Mouse (Mus musculus): ENCODE measurements around the gene Tsga10.
"Not testable (repeated sequence)": the region's sequence is repeated elsewhere in the genome, so short reads cannot be mapped to it uniquely, and the experiment has no call there.

Tsga10 gene

GRCm38 (mm10) chr1:37719761-37720640 is 146.2 kb downstream of the Tsga10 start, which contains the start of gene 2010300C02Rik:
Gene 2010300C02Rik, minus strand, starts transcription at chr1:37720085.
- peak; percentile 86 for DNase-seq (ENCODE audit: low spot score)

DNA sequence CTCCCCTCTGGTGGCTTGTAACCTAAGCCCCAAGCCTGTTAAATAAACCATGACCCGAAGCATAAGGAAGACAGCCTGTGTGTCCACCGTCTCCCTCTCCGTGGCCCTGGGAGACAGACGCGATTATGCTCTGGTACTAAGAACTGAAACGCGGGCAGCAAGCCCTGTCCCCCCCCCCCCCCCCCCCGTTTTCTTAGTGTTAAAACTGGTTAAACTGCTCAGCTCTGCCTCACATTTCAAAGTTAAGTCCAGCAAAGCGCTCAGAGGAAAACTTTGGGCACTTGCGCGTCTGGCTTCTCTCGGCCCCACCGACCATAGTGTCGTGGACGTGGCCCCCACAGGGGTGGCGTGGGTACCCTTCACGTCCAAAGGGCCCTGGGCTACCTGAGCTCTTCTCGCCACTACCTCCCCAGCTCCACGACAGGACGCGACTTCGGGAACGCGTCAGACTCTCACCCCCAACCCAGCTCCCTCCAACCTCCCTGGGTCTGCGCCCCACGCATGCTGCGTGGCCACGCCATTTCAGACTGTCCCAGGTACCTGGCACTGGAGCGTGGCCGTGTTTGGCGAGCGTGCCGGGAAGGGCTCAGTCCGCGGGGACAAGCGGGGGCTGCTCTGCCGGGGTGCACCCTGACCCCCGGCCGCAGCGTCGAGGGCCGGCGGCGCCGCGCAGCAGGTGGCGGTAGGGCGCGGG is 147.1 kb downstream of the Tsga10 start:
- no peak for DNase-seq (ENCODE audit: low spot score)

- DNase-seq (ENCODE audit: low spot score): no peak
Observed at GRCm38 (mm10) chr1:37718516-37718915, 147.7 kb downstream of the Tsga10 start.

DNA sequence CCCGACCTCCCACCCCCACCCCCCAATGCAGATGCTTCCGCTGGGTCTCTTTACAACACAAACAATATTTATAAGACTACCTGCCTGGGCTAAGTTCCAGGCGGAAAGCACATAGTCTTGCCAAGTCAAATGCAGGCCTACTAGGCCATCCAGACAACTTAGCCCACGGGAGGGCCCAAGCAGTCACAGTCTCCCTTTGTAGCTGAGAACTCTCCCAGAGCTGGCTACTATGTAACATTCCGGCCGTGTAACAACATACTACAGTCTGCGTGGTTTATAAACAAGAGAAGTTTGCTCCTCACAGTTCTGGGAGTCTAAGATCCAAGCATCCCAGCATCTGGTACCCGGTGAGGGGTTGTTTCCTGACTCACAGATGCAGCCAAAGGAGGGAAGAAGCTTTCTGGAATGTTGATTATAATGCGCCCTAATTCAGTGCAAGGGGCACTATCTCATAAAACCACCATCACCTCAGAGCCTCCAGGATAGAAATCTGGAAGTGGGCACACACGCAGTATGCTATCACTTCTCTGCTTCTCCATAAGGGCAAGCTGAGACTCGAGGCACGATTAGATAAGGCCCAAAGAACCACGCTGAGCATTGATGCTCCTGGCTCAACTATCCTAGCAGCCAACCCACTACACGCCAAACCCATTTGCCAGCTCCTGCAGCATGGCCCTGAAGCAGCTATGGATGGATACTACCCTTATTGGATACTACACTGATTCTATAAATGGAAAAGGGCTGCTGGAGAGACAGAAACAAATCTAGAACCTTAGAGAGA is 148.6 kb downstream of the Tsga10 start:
- no peak for DNase-seq (ENCODE audit: low spot score)

GRCm38 (mm10) chr1:37712357-37712737 is 153.9 kb downstream of the Tsga10 start:
- not testable (repeated sequence) for DNase-seq (ENCODE audit: low spot score)

DNA sequence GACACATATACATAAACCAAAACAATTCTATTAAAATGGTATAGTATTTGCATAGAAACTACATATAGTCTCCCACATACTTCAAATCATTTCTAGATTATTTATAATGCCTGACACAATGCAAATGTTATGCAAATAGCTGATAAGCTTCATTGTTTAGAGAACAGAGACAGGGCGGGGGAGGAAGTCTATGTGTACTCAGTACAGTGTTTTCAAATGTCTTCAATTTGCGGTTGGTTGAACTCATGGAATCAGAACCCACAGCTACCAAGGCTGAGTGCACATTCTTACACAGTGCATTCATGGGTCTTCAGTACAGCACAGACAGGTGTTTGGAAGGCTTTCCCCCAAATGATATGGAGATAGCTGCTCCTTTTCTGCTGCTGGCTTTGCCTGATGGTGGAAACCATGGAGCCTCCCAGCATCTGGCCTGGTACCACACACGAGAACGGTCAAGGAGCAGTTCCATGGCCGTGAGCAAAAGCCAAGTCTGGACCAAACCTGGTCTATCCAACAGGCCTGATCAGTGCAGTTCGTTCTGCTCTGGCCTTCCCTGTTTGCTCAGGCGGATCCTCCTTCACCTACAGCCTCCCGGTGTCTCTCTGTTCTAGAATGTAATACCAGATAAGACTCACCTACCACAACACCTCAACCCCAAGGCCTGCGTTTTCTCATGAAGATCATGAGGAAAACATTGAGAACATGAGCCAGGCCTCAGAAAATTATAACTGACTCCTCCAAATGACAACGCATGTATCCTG is 154.5 kb downstream of the Tsga10 start:
- DNase-seq (ENCODE audit: low spot score): no peak

- DNase-seq (ENCODE audit: low spot score): no peak
Observed at GRCm38 (mm10) chr1:37711082-37711481, 155.1 kb downstream of the Tsga10 start.

GRCm38 (mm10) chr1:37709736-37710135 is 156.5 kb downstream of the Tsga10 start:
- DNase-seq (ENCODE audit: low spot score): no peak

DNA sequence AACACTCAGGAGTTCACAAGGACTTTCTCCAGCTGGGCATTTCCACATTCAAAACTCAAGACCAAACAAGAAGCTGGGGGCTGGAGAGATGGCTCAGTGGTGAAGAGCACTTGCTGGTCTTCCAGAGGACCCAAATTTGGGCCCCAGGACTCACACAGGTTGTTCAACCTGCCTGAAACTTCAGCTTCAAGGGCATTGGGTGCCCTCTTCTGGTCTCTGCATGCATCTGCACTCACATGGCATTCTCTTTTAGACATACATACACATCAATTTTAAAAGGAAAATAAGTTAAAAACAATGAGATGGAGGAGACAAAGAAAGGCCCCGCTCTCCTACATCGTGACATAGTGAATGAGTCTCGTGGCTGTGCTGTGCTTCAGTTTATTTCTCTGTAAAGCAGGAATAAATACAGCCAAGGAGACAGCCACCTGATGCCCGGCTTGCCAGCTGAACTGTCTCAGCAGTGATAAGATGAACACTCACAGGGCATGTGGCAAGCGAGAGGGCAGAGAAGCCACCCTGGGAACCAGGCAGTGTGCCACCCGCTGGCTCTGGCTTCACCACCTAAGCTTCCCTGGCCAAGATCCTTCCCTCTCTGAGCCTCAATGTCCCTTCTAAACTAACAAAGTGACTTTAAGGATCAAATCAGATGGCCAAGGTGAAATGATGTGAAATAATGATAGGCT is 157.8 kb downstream of the Tsga10 start:
- no peak for DNase-seq (ENCODE audit: low spot score)

Data from testis, postnatal 10 days (tissue).